Mouse (Mus musculus) small intestine, adult 2 months (tissue): ENCODE data around the gene Selenbp1. TPM values are rescaled to one million over a fixed set of nuclear protein-coding genes. Genes with fewer than 3 reads are reported as not detected.
"Not testable (repeated sequence)": the region's sequence is repeated elsewhere in the genome, so short reads cannot be mapped to it uniquely, and the experiment has no call there.

ENCODE experiments used
- H3K27ac ChIP-seq: fragments of 200-500 bp; 2 replicates; pipeline ENCODE4 v1.5.1; 2012; ENCODE audit warnings: low read depth, low read length, control low read depth, inconsistent platforms; ENCODE audit not compliant: insufficient read depth
- H3K27me3 ChIP-seq: fragments of 200-500 bp; 2 replicates; pipeline ENCODE4 v1.6.1; 2012; ENCODE audit warnings: mild to moderate bottlenecking, moderate library complexity, low read length, inconsistent platforms; ENCODE audit not compliant: control insufficient read depth, insufficient read depth
- H3K36me3 ChIP-seq: fragments of 200-500 bp; 2 replicates; pipeline ENCODE4 v1.6.1; 2012; ENCODE audit warnings: mild to moderate bottlenecking, low read length, control low read depth, inconsistent platforms; ENCODE audit not compliant: control insufficient read depth, insufficient read depth
- H3K4me1 ChIP-seq: fragments of 200-500 bp; 2 replicates; pipeline ENCODE4 v1.6.1; 2012; ENCODE audit warnings: low read length, inconsistent platforms, mixed read lengths; ENCODE audit not compliant: control insufficient read depth, insufficient read depth, insufficient read length
- H3K4me3 ChIP-seq: fragments of 200-500 bp; 2 replicates; pipeline ENCODE4 v1.5.1; 2012; ENCODE audit warnings: low read depth, mild to moderate bottlenecking, control low read depth, inconsistent platforms, low read length, moderate library complexity
- CTCF ChIP-seq: fragments of 200-500 bp; IDR thresholded peaks from 2 replicates; pipeline ENCODE4 v1.5.1; 2012; ENCODE audit warnings: low read depth, mild to moderate bottlenecking, control low read depth, inconsistent platforms, low read length, moderate library complexity, mixed read lengths; ENCODE audit not compliant: insufficient replicate concordance, insufficient read length; ENCODE audit errors: extremely low read depth
- POLR2A ChIP-seq: fragments of 200-500 bp; IDR thresholded peaks from 2 replicates; pipeline ENCODE4 v1.6.1; 2012; ENCODE audit warnings: low read depth, mild to moderate bottlenecking, control low read depth, inconsistent platforms, low read length, moderate library complexity
- WGBS: fragments of 180-500 bp; shearing (Covaris S2); methylation state at CpG from one replicate; pipeline ENCODE4 v1.1.7; 2018; 5-methylcytosine and 5-hydroxymethylcytosine counted together
- polyA plus RNA-seq: library from polyadenylated mRNA; depleted of rRNA; stranded (reverse); fragments of >200 nt; gene quantifications from 2 replicates; pipeline ENCODE4 v1.2.3, GENCODE M21; 2012

The Selenbp1 gene
- polyA plus RNA-seq, 1 experiment = 50.4 TPM

- Histone ChIP-seq H3K4me3 (no peak overlapping the region), H3K27ac (no peak overlapping the region), H3K27me3 (no peaks in the 10 kb centered on the region), H3K4me1 (0 out of 2 replicates have a peak, but pooled peaks cover 3% of the 10 kb centered on the region), H3K36me3 (no peaks in the 10 kb centered on the region)
- TF ChIP-seq CTCF (no peak), POLR2A (no peak)
- 21% methylated on average over 8 of the region's 8 CpGs for WGBS
Observed at GRCm38 (mm10) chr3:94924688-94925087, 8.2 kb upstream of the Selenbp1 start.

GRCm38 (mm10) chr3:94926301-94926736 lies 6.5 kb upstream of the Selenbp1 start:
- not testable (repeated sequence) for H3K27me3 ChIP-seq, H3K36me3 ChIP-seq, H3K27ac ChIP-seq, H3K4me3 ChIP-seq, H3K4me1 ChIP-seq
- 75% methylated on average over 4 of the region's 4 CpGs for WGBS

- 90% methylated on average over 4 of the region's 4 CpGs for WGBS
- not testable (repeated sequence) for H3K27me3 ChIP-seq
Observed at GRCm38 (mm10) chr3:94928979-94929378, 3.9 kb upstream of the Selenbp1 start.

GRCm38 (mm10) chr3:94930386-94931266 lies 2.2 kb upstream of the Selenbp1 start:
- H3K27ac ChIP-seq = peak overlapping the region; percentile 35; the same call in 1 of the 2 replicates

More at GRCm38 (mm10) chr3:94928979-94929378, 3.9 kb upstream of the Selenbp1 start:
- H3K36me3 ChIP-seq, H3K27ac ChIP-seq, H3K4me3 ChIP-seq: not testable (repeated sequence)
- H3K4me1 ChIP-seq = peaks cover 11% of the 10 kb centered on the region

GRCm38 (mm10) chr3:94931427-94932082 lies 1.3 kb upstream of the Selenbp1 start:
- not testable (repeated sequence) for H3K27ac ChIP-seq

More at GRCm38 (mm10) chr3:94930386-94931266, 2.2 kb upstream of the Selenbp1 start:
- not testable (repeated sequence) for H3K27me3 ChIP-seq, H3K4me1 ChIP-seq, H3K36me3 ChIP-seq, H3K4me3 ChIP-seq
- 34% methylated on average over 7 of the region's 7 CpGs for WGBS

GRCm38 (mm10) chr3:94932279-94932678 lies 577 bp upstream of the Selenbp1 start:
- 45% methylated on average over 2 of the region's 2 CpGs for WGBS
- H3K27ac ChIP-seq = not testable (repeated sequence)

More at GRCm38 (mm10) chr3:94931427-94932082, 1.3 kb upstream of the Selenbp1 start:
- not testable (repeated sequence) for H3K27me3 ChIP-seq, H3K4me3 ChIP-seq, H3K36me3 ChIP-seq, H3K4me1 ChIP-seq
- WGBS = 93% methylated on average over 10 of the region's 10 CpGs

GRCm38 (mm10) chr3:94933604-94934003 lies 748 bp downstream of the Selenbp1 start:
- not testable (repeated sequence) for H3K27ac ChIP-seq, H3K4me1 ChIP-seq, H3K36me3 ChIP-seq, H3K27me3 ChIP-seq
- H3K4me3 ChIP-seq = peak overlapping the region; percentile 65; the same call in 1 of the 2 replicates
- no CpG with 5 or more reads among the region's 2 CpGs for WGBS

More at GRCm38 (mm10) chr3:94932279-94932678, 577 bp upstream of the Selenbp1 start:
- H3K4me3 ChIP-seq, H3K4me1 ChIP-seq, H3K27me3 ChIP-seq, H3K36me3 ChIP-seq: not testable (repeated sequence)

- not testable (repeated sequence) for H3K27ac ChIP-seq, H3K4me3 ChIP-seq
- 96% methylated on average over 3 of the region's 3 CpGs for WGBS
Observed at GRCm38 (mm10) chr3:94934564-94934963, 1.7 kb downstream of the Selenbp1 start.

GRCm38 (mm10) chr3:94935332-94935731 lies 2.5 kb downstream of the Selenbp1 start:
- H3K27ac ChIP-seq, H3K36me3 ChIP-seq, H3K27me3 ChIP-seq, H3K4me3 ChIP-seq, H3K4me1 ChIP-seq: not testable (repeated sequence)
- 78% methylated on average over 3 of the region's 3 CpGs for WGBS

More at GRCm38 (mm10) chr3:94934564-94934963, 1.7 kb downstream of the Selenbp1 start:
- H3K36me3 ChIP-seq, H3K27me3 ChIP-seq, H3K4me1 ChIP-seq: not testable (repeated sequence)

- 88% methylated on average over 5 of the region's 5 CpGs for whole genome bisulfite sequencing
- H3K27me3 ChIP-seq = not testable (repeated sequence)
Observed at GRCm38 (mm10) chr3:94936147-94936546, 3.3 kb downstream of the Selenbp1 start.

GRCm38 (mm10) chr3:94937194-94937593 lies 4.3 kb downstream of the Selenbp1 start:
- not testable (repeated sequence) for H3K4me1 ChIP-seq, H3K36me3 ChIP-seq, H3K27me3 ChIP-seq, H3K27ac ChIP-seq, H3K4me3 ChIP-seq
- WGBS = 95% methylated on average over 7 of the region's 7 CpGs

More at GRCm38 (mm10) chr3:94936147-94936546, 3.3 kb downstream of the Selenbp1 start:
- H3K36me3 ChIP-seq, H3K4me1 ChIP-seq, H3K4me3 ChIP-seq, H3K27ac ChIP-seq: not testable (repeated sequence)
